Mouse (Mus musculus) MEL (cell line): ENCODE data around the gene Gm37240. TPM values are rescaled to one million over a fixed set of nuclear protein-coding genes. Genes with fewer than 3 reads are reported as not detected.

ENCODE experiments used
- DNase-seq: peaks from one replicate; pipeline ENCODE4 v3.0.0; 2011; ENCODE audit warnings: low read depth, low spot score
- H3K27ac ChIP-seq: 2 replicates; pipeline ENCODE4 v1.5.1; 2012; ENCODE audit warnings: low read depth, mild to moderate bottlenecking, control low read depth, low read length, moderate library complexity; ENCODE audit not compliant: control insufficient read depth
- H3K27me3 ChIP-seq, 2 experiments: fragments of 150-350 bp in 1 of 2; sonication (generic) in 1 of 2; 2 replicates each; pipeline ENCODE4 v1.6.1; 2012; ENCODE audit warnings: low read length in 2 of 2, mild to moderate bottlenecking in 2 of 2, improper control_type of control experiment in 1 of 2, moderate library complexity in 1 of 2; ENCODE audit not compliant: insufficient read depth in 2 of 2, control insufficient read depth in 1 of 2
- H3K36me3 ChIP-seq, 2 experiments: 2 replicates each; pipeline ENCODE4 v1.6.1; 2012 to 2014; ENCODE audit warnings: low read length in 2 of 2, improper control_type of control experiment in 1 of 2, inconsistent platforms in 1 of 2, mild to moderate bottlenecking in 1 of 2; ENCODE audit not compliant: insufficient read depth in 2 of 2, control insufficient read depth in 1 of 2
- H3K4me1 ChIP-seq, 2 experiments: fragments of 150-350 bp in 1 of 2; sonication (generic) in 1 of 2; 2 replicates each; pipeline ENCODE4 v1.6.1; 2012; ENCODE audit warnings: low read length in 2 of 2, improper control_type of control experiment in 1 of 2, mild to moderate bottlenecking in 1 of 2; ENCODE audit not compliant: insufficient read depth in 2 of 2, control insufficient read depth in 1 of 2
- H3K4me3 ChIP-seq, 2 experiments: fragments of 150-350 bp in 1 of 2; sonication (generic) in 1 of 2; 2 replicates each; pipeline ENCODE4 v1.5.1; 2012; ENCODE audit warnings: low read depth in 2 of 2, low read length in 2 of 2, mild to moderate bottlenecking in 2 of 2, moderate library complexity in 2 of 2, control low read depth in 1 of 2, improper control_type of control experiment in 1 of 2; ENCODE audit not compliant: control insufficient read depth in 1 of 2, insufficient read depth in 1 of 2
- H3K79me2 ChIP-seq: 2 replicates; pipeline ENCODE4 v1.6.1; 2012; ENCODE audit warnings: mild to moderate bottlenecking, low read length, moderate library complexity; ENCODE audit not compliant: control insufficient read depth, poor library complexity, insufficient read depth
- H3K9ac ChIP-seq: 2 replicates; pipeline ENCODE4 v1.6.1; 2012; ENCODE audit warnings: low read depth, mild to moderate bottlenecking, control low read depth, low read length, moderate library complexity; ENCODE audit not compliant: control insufficient read depth, poor library complexity, severe bottlenecking
- H3K9me3 ChIP-seq: fragments of 150-350 bp; sonication (generic); replicated peaks from 2 replicates; pipeline ENCODE4 v1.6.1; 2012; ENCODE audit warnings: mild to moderate bottlenecking, low read length, improper control_type of control experiment, moderate library complexity; ENCODE audit not compliant: insufficient read depth
- CHD1 ChIP-seq: IDR thresholded peaks from 2 replicates; pipeline ENCODE4 v1.6.1; 2012; ENCODE audit warnings: low read depth, mild to moderate bottlenecking, inconsistent platforms, low read length, improper control_type of control experiment
- CHD2 ChIP-seq: IDR thresholded peaks from 2 replicates; pipeline ENCODE4 v1.6.1; 2011; ENCODE audit warnings: low read length, improper control_type of control experiment
- CTCF ChIP-seq, 3 experiments: IDR thresholded peaks in 2 of 3; conservative IDR thresholded peaks in 1 of 3; 2 replicates each; pipeline ENCODE4 v1.5.1; 2011 to 2012; ENCODE audit warnings: low read length in 3 of 3, low read depth in 2 of 3, mild to moderate bottlenecking in 2 of 3, improper control_type of control experiment in 1 of 3, inconsistent platforms in 1 of 3, mixed read lengths in 1 of 3, moderate library complexity in 1 of 3; ENCODE audit not compliant: control insufficient read depth in 1 of 3, insufficient read depth in 1 of 3, poor library complexity in 1 of 3, severe bottlenecking in 1 of 3
- E2F4 ChIP-seq: IDR thresholded peaks from 2 replicates; pipeline ENCODE4 v1.6.1; 2011; ENCODE audit warnings: low read depth, low read length, improper control_type of control experiment, borderline replicate concordance
- EP300 ChIP-seq, 2 experiments: IDR thresholded peaks; 2 replicates each; pipeline ENCODE4 v1.6.1; 2011; ENCODE audit warnings: improper control_type of control experiment in 2 of 2, low read length in 2 of 2, low read depth in 1 of 2, mild to moderate bottlenecking in 1 of 2
- ETS1 ChIP-seq: IDR thresholded peaks from 2 replicates; pipeline ENCODE4 v1.6.1; 2012; ENCODE audit warnings: low read depth, mild to moderate bottlenecking, inconsistent platforms, low read length, improper control_type of control experiment, moderate library complexity
- JUND ChIP-seq: IDR thresholded peaks from 2 replicates; pipeline ENCODE4 v1.6.1; 2011; ENCODE audit warnings: low read depth, mild to moderate bottlenecking, improper control_type of control experiment, low read length
- KAT2A ChIP-seq: conservative IDR thresholded peaks from 2 replicates; pipeline ENCODE4 v1.6.1; 2012; ENCODE audit warnings: low read depth, low read length, improper control_type of control experiment, inconsistent platforms
- MAFK ChIP-seq: IDR thresholded peaks from 2 replicates; pipeline ENCODE4 v1.6.1; 2011; ENCODE audit warnings: low read depth, mild to moderate bottlenecking, low read length, improper control_type of control experiment, borderline replicate concordance
- MEF2A ChIP-seq: IDR thresholded peaks from 2 replicates; pipeline ENCODE4 v1.6.1; 2014; ENCODE audit warnings: low read depth, mild to moderate bottlenecking, inconsistent platforms, low read length, improper control_type of control experiment; ENCODE audit not compliant: poor library complexity, insufficient replicate concordance, severe bottlenecking; ENCODE audit errors: extremely low read depth
- MXI1 ChIP-seq: IDR thresholded peaks from 2 replicates; pipeline ENCODE4 v1.6.1; 2011; ENCODE audit warnings: mild to moderate bottlenecking, low read depth, low read length, improper control_type of control experiment
- MYB ChIP-seq: IDR thresholded peaks from 2 replicates; pipeline ENCODE4 v1.6.1; 2011; ENCODE audit warnings: mild to moderate bottlenecking, low read depth, low read length, improper control_type of control experiment
- NELFE ChIP-seq: IDR thresholded peaks from 2 replicates; pipeline ENCODE4 v1.6.1; 2011; ENCODE audit warnings: low read depth, low read length, improper control_type of control experiment
- POLR2AphosphoS2 ChIP-seq: IDR thresholded peaks from 2 replicates; pipeline ENCODE4 v1.6.1; 2011; ENCODE audit warnings: low read length, improper control_type of control experiment
- SIN3A ChIP-seq: IDR thresholded peaks from 2 replicates; pipeline ENCODE4 v1.6.1; 2012; ENCODE audit warnings: low read length, improper control_type of control experiment, inconsistent platforms
- USF2 ChIP-seq, 2 experiments: IDR thresholded peaks; 2 replicates each; pipeline ENCODE4 v1.6.1; 2011 to 2012; ENCODE audit warnings: improper control_type of control experiment in 2 of 2, low read length in 2 of 2, borderline replicate concordance in 1 of 2, inconsistent platforms in 1 of 2, low read depth in 1 of 2, mild to moderate bottlenecking in 1 of 2; ENCODE audit not compliant: insufficient read depth in 1 of 2
- ZC3H11A ChIP-seq: IDR thresholded peaks from 2 replicates; pipeline ENCODE4 v1.6.1; 2012; ENCODE audit warnings: low read depth, mild to moderate bottlenecking, inconsistent platforms, low read length, improper control_type of control experiment
- ZMIZ1 ChIP-seq: IDR thresholded peaks from 2 replicates; pipeline ENCODE4 v1.6.1; 2012; ENCODE audit warnings: low read depth, mild to moderate bottlenecking, inconsistent platforms, low read length, improper control_type of control experiment, moderate library complexity
- ZNF384 ChIP-seq: IDR thresholded peaks from 2 replicates; pipeline ENCODE4 v1.6.1; 2012; ENCODE audit warnings: low read depth, mild to moderate bottlenecking, inconsistent platforms, low read length, improper control_type of control experiment
- polyA plus RNA-seq, 2 experiments: library from polyadenylated mRNA; stranded (reverse) in 1 of 2; unstranded in 1 of 2; fragments of >175 nt in 1 of 2; fragments of >200 nt in 1 of 2; gene quantifications; 2 replicates each; pipeline versions ENCODE4 v1.2.1 to v1.2.4; 2012; ENCODE audit warnings: low replicate concordance in 2 of 2, low read depth in 1 of 2; ENCODE audit not compliant: insufficient read length in 2 of 2, insufficient read depth in 1 of 2, missing spikeins in 1 of 2
- total RNA-seq: library from RNA; depleted of rRNA; stranded (reverse); fragments of 300-350 nt; gene quantifications from 2 replicates; pipeline ENCODE4 v1.2.3, GENCODE M21; 2012

Gm37240 gene
- total and polyA plus RNA-seq, 3 experiments = 0.04 TPM; not detected in 2

- H3K36me3 ChIP-seq = no peaks in the 10 kb centered on the region
- no peaks in the 10 kb centered on the region for H3K79me2 ChIP-seq
- DNase-seq = no peak
- no peak overlapping the region for H3K9ac ChIP-seq
- no peak overlapping the region for H3K27ac ChIP-seq
- TF ChIP-seq ZNF384 (no peak), JUND (no peak), ZMIZ1 (no peak), CHD1 (no peak), EP300 (IDR thresholded peaks at IDR 0.05; ENCODE audit: low read depth in 1 of 2, low read length in 2 of 2) (no peak), CTCF (IDR thresholded peaks at IDR 0.05 in 2 of 3, conservative IDR thresholded peaks at IDR 0.05 in 1 of 3; ENCODE audit: control insufficient read depth in 1 of 3, insufficient read depth in 1 of 3, low read depth in 2 of 3, low read length in 3 of 3, poor library complexity in 1 of 3, severe bottlenecking in 1 of 3) (no peak), ZC3H11A (no peak), CHD2 (no peak), USF2 (IDR thresholded peaks at IDR 0.05; ENCODE audit: borderline replicate concordance in 1 of 2, insufficient read depth in 1 of 2, low read depth in 1 of 2, low read length in 2 of 2) (no peak), MEF2A (no peak), KAT2A (no peak), MAFK (no peak), E2F4 (no peak)
- no peaks in the 10 kb centered on the region for H3K9me3 ChIP-seq
- H3K4me1 ChIP-seq = no peaks in the 10 kb centered on the region
- H3K27me3 ChIP-seq = no peaks in the 10 kb centered on the region
- H3K4me3 ChIP-seq = no peak overlapping the region
These were observed 530.9 kb downstream of the Gm37240 start for GRCm38 (mm10) chr3:85356373-85356772.

- TF ChIP-seq POLR2AphosphoS2 (no peak), NELFE (no peak), ETS1 (no peak), MXI1 (no peak), ZC3H11A (no peak), MYB (no peak), ZMIZ1 (no peak), JUND (no peak), SIN3A (no peak)
- Histone ChIP-seq H3K4me3 (no peak overlapping the region), H3K79me2 (no peaks in the 10 kb centered on the region), H3K4me1 (no peaks in the 10 kb centered on the region), H3K36me3 (no peaks in the 10 kb centered on the region), H3K9me3 (no peaks in the 10 kb centered on the region), H3K27me3 (no peaks in the 10 kb centered on the region), H3K9ac (no peak overlapping the region), H3K27ac (no peak overlapping the region)
- DNase-seq = no peak
These were observed 539.3 kb downstream of the Gm37240 start for GRCm38 (mm10) chr3:85348021-85348420.
